Mouse (Mus musculus) ES-E14 (cell line): ENCODE data around the gene Fbxo8. TPM values are rescaled to one million over a fixed set of nuclear protein-coding genes. Genes with fewer than 3 reads are reported as not detected.

Source experiments
- DNase-seq: peaks from one replicate; pipeline ENCODE4 v3.0.0-alpha.2; 2013; ENCODE audit warnings: low read depth, low spot score
- H3K27ac ChIP-seq: 2 replicates; pipeline ENCODE4 v1.5.1; 2012; ENCODE audit warnings: low read depth, mild to moderate bottlenecking, low read length, moderate library complexity, mixed read lengths; ENCODE audit not compliant: poor library complexity, insufficient read depth, severe bottlenecking
- H3K36me3 ChIP-seq: 2 replicates; pipeline ENCODE4 v1.6.1; 2012; ENCODE audit warnings: mild to moderate bottlenecking, low read length, moderate library complexity, mixed read lengths; ENCODE audit not compliant: control insufficient read depth, poor library complexity, insufficient read depth, severe bottlenecking
- H3K4me1 ChIP-seq, 2 experiments: fragments of 150-350 bp in 1 of 2; sonication (generic) in 1 of 2; 2 replicates each; pipeline ENCODE4 v1.6.1; 2012; ENCODE audit warnings: low read length in 2 of 2, mild to moderate bottlenecking in 1 of 2, mixed read lengths in 1 of 2; ENCODE audit not compliant: control insufficient read depth in 2 of 2, insufficient read depth in 2 of 2, poor library complexity in 1 of 2
- H3K4me3 ChIP-seq, 2 experiments: fragments of 150-350 bp in 1 of 2; sonication (generic) in 1 of 2; 2 replicates each; pipeline ENCODE4 v1.5.1; 2012; ENCODE audit warnings: low read length in 2 of 2, low read depth in 1 of 2, mild to moderate bottlenecking in 1 of 2, mixed read lengths in 1 of 2; ENCODE audit not compliant: insufficient read depth in 1 of 2, poor library complexity in 1 of 2, severe bottlenecking in 1 of 2
- H3K9ac ChIP-seq: 2 replicates; pipeline ENCODE4 v1.6.1; 2012; ENCODE audit warnings: low read depth, mild to moderate bottlenecking, low read length, mixed read lengths; ENCODE audit not compliant: poor library complexity, insufficient read depth, severe bottlenecking
- H3K9me3 ChIP-seq: fragments of 150-350 bp; sonication (generic); 2 replicates; pipeline ENCODE4 v1.6.1; 2012; ENCODE audit warnings: low read depth, mild to moderate bottlenecking, low read length; ENCODE audit not compliant: control insufficient read depth, insufficient read depth
- CHD2 ChIP-seq: IDR thresholded peaks from 2 replicates; pipeline ENCODE4 v1.6.1; 2014; ENCODE audit warnings: mild to moderate bottlenecking, low read depth, low read length, inconsistent platforms
- HCFC1 ChIP-seq: IDR thresholded peaks from 2 replicates; pipeline ENCODE4 v1.6.1; 2012; ENCODE audit warnings: low read length, inconsistent platforms, borderline replicate concordance; ENCODE audit not compliant: insufficient read depth
- MAFK ChIP-seq: IDR thresholded peaks from 2 replicates; pipeline ENCODE4 v1.6.1; 2014; ENCODE audit warnings: mild to moderate bottlenecking, low read depth, low read length, inconsistent platforms; ENCODE audit not compliant: insufficient read depth
- ZC3H11A ChIP-seq: IDR thresholded peaks from 2 replicates; pipeline ENCODE4 v1.6.1; 2012; ENCODE audit warnings: low read depth, mild to moderate bottlenecking, inconsistent platforms, low read length, borderline replicate concordance
- ZNF384 ChIP-seq: IDR thresholded peaks from 2 replicates; pipeline ENCODE4 v1.6.1; 2012; ENCODE audit warnings: low read depth, low read length, inconsistent platforms
- in situ Hi-C, 2 experiments: fragments of 600-800 bp; cut with MboI; formaldehyde crosslinking; loops; one replicate each; pipeline ENCODE4 v1.15.1; 2025; ENCODE audit warnings: low sequenced_read_pairs in 2 of 2, inconsistent platforms in 1 of 2; ENCODE audit not compliant: unreplicated experiment in 2 of 2
- total RNA-seq: library from RNA; depleted of rRNA; stranded (reverse); fragments of 300-350 nt; gene quantifications from 2 replicates; pipeline ENCODE4 v1.2.3, GENCODE M21; 2012

The Fbxo8 gene
- total RNA-seq, 1 experiment: 27.3 TPM

DNA sequence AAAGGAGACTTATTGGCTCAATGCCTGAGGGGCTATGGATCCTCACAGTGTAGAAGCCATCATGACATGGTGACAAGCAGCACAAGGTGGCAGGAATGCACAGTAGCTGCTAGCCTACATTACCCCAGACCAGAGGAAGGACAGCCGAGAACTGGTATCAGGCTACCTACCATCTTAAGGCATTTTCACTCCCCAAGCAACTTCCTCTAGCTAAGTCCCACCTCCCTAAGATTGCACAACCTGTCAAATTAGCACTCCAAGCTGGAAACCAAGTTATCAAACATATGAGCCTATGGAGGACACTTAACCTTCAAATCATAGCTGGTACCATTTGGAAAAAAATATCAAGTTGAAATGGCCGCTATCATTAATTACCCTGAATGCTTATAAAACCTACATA lies 3.0 kb upstream of the Fbxo8 start:
- in situ Hi-C loops: no loop called here
- no peak for DNase-seq
- H3K9ac ChIP-seq: no peak overlapping the region
- H3K4me3 ChIP-seq: no peak overlapping the region
- 0 out of 2 replicates have a peak, but pooled peaks cover 2% of the 10 kb centered on the region for H3K36me3 ChIP-seq
- TF ChIP-seq HCFC1 (no peak), ZC3H11A (no peak), ZNF384 (no peak), CHD2 (no peak), MAFK (no peak)
- H3K9me3 ChIP-seq: no peaks in the 10 kb centered on the region
- H3K4me1 ChIP-seq: 0 out of 4 replicates have a peak, but pooled peaks cover 0 to 2% of the 10 kb centered on the region in 2 experiments
- no peak overlapping the region for H3K27ac ChIP-seq

DNA sequence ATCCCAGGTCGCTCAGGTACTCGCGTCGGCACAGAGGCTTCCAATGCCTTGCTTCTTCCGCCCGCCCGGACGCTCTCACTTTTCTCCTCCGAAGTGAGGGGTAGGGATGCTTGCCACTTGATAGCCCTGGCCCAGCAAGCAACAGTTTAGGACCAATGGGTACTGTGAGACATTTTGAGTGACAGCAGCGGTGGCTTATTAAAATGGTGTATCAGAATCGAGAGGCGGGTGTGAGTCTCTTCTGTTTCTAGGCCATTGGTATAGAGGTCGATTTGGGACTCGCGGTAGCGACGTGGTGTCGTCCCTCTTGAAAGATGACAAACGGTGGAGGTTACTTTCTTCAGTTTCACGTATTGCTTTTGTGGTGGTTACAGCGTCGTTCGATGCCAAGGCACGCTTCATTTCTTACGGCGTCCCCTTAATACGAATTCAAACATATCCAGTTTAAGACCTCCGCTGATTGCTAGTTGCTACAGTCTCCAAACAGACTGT lies 517 bp downstream of the Fbxo8 start:
- Histone ChIP-seq H3K27ac (no peak overlapping the region), H3K9me3 (no peaks in the 10 kb centered on the region), H3K4me3 (peak overlapping the region; percentile 84 to 99), H3K36me3 (no peaks in the 10 kb centered on the region), H3K9ac (peak overlapping the region; percentile 69), H3K4me1 (0 out of 4 replicates have a peak, but pooled peaks cover 0 to 2% of the 10 kb centered on the region in 2 experiments)
- in situ Hi-C loops: no loop called here
- DNase-seq: peak; percentile 87
- TF ChIP-seq CHD2 (peak; percentile 84), ZC3H11A (no peak)

- peak overlapping the region; percentile 84 to 99 for H3K4me3 ChIP-seq
- in situ Hi-C loops: no loop called here
- peak overlapping the region; percentile 70 for H3K9ac ChIP-seq
- no peak overlapping the region for H3K27ac ChIP-seq
- no peaks in the 10 kb centered on the region for H3K9me3 ChIP-seq
- DNase-seq: no peak
- 0 out of 4 replicates have a peak, but pooled peaks cover 0 to 2% of the 10 kb centered on the region in 2 experiments for H3K4me1 ChIP-seq
- H3K36me3 ChIP-seq: no peaks in the 10 kb centered on the region
- TF ChIP-seq MAFK (no peak), CHD2 (no peak), HCFC1 (no peak), ZNF384 (no peak), ZC3H11A (no peak)
Measured at GRCm38 (mm10) chr8:56552045-56552444, 1.2 kb downstream of the Fbxo8 start.

GRCm38 (mm10) chr8:56552551-56553103 lies 1.7 kb downstream of the Fbxo8 start:
- 0 out of 4 replicates have a peak, but pooled peaks cover 0 to 2% of the 10 kb centered on the region in 2 experiments for H3K4me1 ChIP-seq
- H3K27ac ChIP-seq: no peak overlapping the region
- DNase-seq: no peak
- no peaks in the 10 kb centered on the region for H3K9me3 ChIP-seq
- no peak overlapping the region for H3K9ac ChIP-seq
- TF ChIP-seq MAFK (no peak), ZNF384 (no peak), CHD2 (no peak), ZC3H11A (no peak), HCFC1 (no peak)
- no peak overlapping the region for H3K4me3 ChIP-seq
- in situ Hi-C loops: no loop called here
- H3K36me3 ChIP-seq: no peaks in the 10 kb centered on the region
